Mouse (Mus musculus) liver, postnatal 0 days (tissue): ENCODE results near the gene Odf3l2.

Experiments used
- CTCF ChIP-seq: sonication (generic); IDR thresholded peaks from 2 replicates; pipeline ENCODE4 v1.5.1; 2016; ENCODE audit warnings: antibody characterized with exemption, low read depth
- EP300 ChIP-seq: IDR thresholded peaks from 2 replicates; pipeline ENCODE4 v1.6.1; 2016; ENCODE audit warnings: antibody characterized with exemption, low read depth, mild to moderate bottlenecking

- TF ChIP-seq CTCF, result no peak
- no peak for TF ChIP-seq EP300
Observed at GRCm38 (mm10) chr10:79616376-79616775, 29.2 kb downstream of the Odf3l2 start.
